Mouse (Mus musculus) limb, embryonic 12.5 days (tissue): ENCODE measurements around the gene Cep135. TPM values are rescaled to one million over a fixed set of nuclear protein-coding genes. Genes with fewer than 3 reads are reported as not detected.

Experiments used
- ATAC-seq: fragments of 200-750 bp; cut with Nextera tagmentation; 2 replicates; pipeline ENCODE4 v1.8.0; 2017; ENCODE audit warnings: low read depth, moderate TSS enrichment; ENCODE audit not compliant: insufficient number of reproducible peaks, insufficient read depth, low FRiP score, low TSS enrichment
- H3K27ac ChIP-seq: fragments of 300-500 bp; sonication (generic); 2 replicates; pipeline ENCODE4 v1.5.1; 2016; ENCODE audit warnings: mild to moderate bottlenecking, moderate library complexity
- H3K27me3 ChIP-seq: fragments of 300-500 bp; sonication (generic); 2 replicates; pipeline ENCODE4 v1.6.1; 2016; ENCODE audit warnings: mild to moderate bottlenecking, moderate library complexity
- H3K36me3 ChIP-seq: fragments of 300-500 bp; sonication (generic); 2 replicates; pipeline ENCODE4 v1.6.1; 2016; ENCODE audit warnings: mild to moderate bottlenecking, moderate library complexity
- H3K4me1 ChIP-seq: fragments of 300-500 bp; sonication (generic); replicated peaks from 2 replicates; pipeline ENCODE4 v1.6.1; 2016
- H3K4me2 ChIP-seq: fragments of 300-500 bp; sonication (generic); 2 replicates; pipeline ENCODE4 v1.6.1; 2016; ENCODE audit warnings: mild to moderate bottlenecking, moderate library complexity
- H3K4me3 ChIP-seq: fragments of 300-500 bp; sonication (generic); replicated peaks from 2 replicates; pipeline ENCODE4 v1.5.1; 2016; ENCODE audit warnings: mild to moderate bottlenecking
- H3K9ac ChIP-seq: fragments of 300-500 bp; sonication (generic); replicated peaks from 2 replicates; pipeline ENCODE4 v1.6.1; 2016; ENCODE audit warnings: mild to moderate bottlenecking, moderate library complexity
- H3K9me3 ChIP-seq: fragments of 300-500 bp; sonication (generic); 2 replicates; pipeline ENCODE4 v1.6.1; 2016; ENCODE audit warnings: mild to moderate bottlenecking, moderate library complexity
- WGBS: fragments of 180-500 bp; shearing (Covaris S2); methylation state at CpG from one replicate; pipeline ENCODE4 v1.1.7; 2016; 5-methylcytosine and 5-hydroxymethylcytosine counted together
- polyA plus RNA-seq: library from polyadenylated mRNA; unstranded; fragments of >200 nt; fragmentation: Nextera tagmentation; extraction: Ambion mirVana; gene quantifications from 2 replicates; pipeline ENCODE4 v1.2.1, GENCODE M21; 2016

The Cep135 gene
- polyA plus RNA-seq, 1 experiment from 2014 or later = 11.4 TPM

DNA sequence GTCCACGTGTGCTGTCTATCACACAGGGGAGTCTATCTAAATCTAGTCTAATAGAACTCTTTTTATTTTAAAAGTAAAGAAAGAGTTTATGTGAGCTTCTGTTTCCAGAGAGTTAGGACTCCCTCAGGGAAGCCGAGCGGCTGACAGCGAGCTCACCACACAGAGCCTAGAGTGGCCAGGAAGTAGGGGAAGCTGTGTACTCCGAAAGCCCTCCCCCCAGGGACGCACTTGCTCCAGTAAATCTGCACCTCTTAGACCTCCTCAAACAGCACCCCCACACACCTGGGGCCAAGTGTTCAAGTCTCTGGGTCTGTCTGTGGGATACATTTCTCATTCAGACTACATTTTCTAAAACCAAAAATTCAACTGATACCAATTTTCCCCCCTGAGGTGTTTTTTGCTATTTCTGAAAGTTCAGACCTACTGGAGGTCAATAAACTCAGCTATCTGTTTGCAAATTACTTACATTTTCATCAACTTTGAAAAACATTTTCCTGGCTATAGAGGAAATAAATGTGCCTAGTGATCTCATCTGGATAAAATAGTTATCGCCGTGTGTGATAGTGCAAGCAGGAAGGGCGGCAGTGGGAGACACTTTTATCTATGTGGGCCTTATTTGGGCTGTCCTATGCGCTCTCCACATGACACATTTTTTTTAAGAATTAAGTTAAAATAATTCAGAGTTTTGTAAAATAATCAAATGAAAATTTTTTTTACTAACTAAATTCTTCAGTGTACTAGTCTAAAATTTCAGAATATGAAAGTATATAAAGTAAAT lies 56.8 kb downstream of the Cep135 start:
- H3K4me2 ChIP-seq = no peak overlapping the region
- no peaks in the 10 kb centered on the region for H3K27me3 ChIP-seq
- 91% methylated on average over 10 of the region's 10 CpGs for WGBS
- no peak overlapping the region for H3K4me3 ChIP-seq
- peaks cover 57% of the 10 kb centered on the region for H3K36me3 ChIP-seq
- no peak for ATAC-seq
- H3K9ac ChIP-seq = no peak overlapping the region
- H3K9me3 ChIP-seq = no peaks in the 10 kb centered on the region
- no peak overlapping the region for H3K27ac ChIP-seq
- no peaks in the 10 kb centered on the region for H3K4me1 ChIP-seq

DNA sequence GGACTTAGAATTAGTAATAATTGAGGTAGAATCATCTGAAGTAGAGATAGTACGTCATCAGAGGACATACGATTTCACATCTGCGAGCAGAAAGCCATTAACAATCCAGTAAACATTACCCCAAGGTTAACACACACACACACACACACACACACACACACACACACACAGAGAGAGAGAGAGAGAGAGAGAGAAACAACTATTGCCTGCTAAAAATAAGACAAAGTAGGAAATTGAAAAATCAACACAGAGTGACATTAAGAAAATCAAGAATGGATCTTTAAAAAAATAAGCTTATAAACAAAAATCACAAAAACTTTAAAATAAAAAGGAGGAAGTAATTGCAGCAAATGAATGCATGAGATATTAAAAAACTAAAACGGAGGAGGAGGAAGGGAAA lies 61.4 kb downstream of the Cep135 start:
- no peak overlapping the region for H3K4me3 ChIP-seq
- no peak overlapping the region for H3K4me2 ChIP-seq
- no peak for ATAC-seq
- H3K36me3 ChIP-seq = peaks cover 16% of the 10 kb centered on the region; the same call in 1 of the 2 replicates
- 78% methylated on average over 4 of the region's 4 CpGs for whole genome bisulfite sequencing
- no peak overlapping the region for H3K27ac ChIP-seq
- H3K27me3 ChIP-seq = no peaks in the 10 kb centered on the region
- no peak overlapping the region for H3K9ac ChIP-seq
- H3K9me3 ChIP-seq = no peaks in the 10 kb centered on the region
- H3K4me1 ChIP-seq = no peaks in the 10 kb centered on the region

DNA sequence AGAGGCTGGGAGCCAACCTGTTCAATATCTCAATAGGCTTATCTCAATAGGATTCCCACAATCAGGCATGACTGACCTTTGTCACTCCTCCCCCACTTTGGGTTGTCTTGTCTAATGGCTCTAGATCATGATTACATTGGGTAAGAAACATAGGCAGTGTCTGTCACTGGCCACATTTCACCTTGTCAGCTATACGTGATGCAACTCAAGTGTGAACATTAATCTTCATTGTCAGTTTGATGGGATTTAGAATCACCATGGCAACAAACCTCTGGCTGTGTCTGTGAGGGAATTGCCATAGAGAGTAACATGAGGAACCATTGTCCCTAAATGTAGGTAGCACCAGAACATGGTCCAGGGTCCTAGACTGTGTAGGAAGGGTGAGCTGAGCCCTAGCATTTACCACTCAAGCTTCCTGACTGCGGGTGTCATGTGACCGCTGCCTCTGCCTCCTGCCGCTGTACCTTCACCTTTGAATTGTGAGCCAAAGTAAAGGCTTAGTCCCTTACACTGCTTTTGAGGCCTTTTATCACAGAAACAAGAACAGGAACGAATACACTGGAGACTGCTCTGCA lies 62.7 kb downstream of the Cep135 start:
- WGBS = 73% methylated on average over 5 of the region's 5 CpGs

DNA sequence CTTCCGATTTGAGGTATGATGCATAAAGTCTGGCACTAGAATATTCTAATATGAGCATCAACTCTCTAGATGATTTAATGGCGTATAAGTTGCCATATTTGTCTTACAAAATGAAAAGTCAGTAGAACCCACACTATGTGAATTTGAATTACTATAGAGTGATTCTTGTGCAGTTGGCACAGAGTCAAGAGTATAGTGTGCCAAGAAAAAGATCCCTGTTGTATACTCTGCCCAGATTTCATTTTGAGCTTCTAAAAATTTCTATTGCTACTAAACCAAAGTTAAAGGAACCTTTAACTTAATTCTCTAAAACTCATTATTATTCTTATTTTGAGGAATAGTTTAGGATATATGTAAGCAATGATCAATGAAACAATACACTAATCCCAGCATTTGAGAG lies 67.7 kb downstream of the Cep135 start, which contains the start of gene C530008M17Rik:
Gene C530008M17Rik, plus strand, starts transcription at position 301 of the 400 bp plus-strand sequence.
- no peak for ATAC-seq
- Histone ChIP-seq H3K27ac (peak within 1 kb of the TSS; percentile 88; the same call in 1 of the 2 replicates), H3K27me3 (0 out of 2 replicates have a peak, but pooled peaks cover 5% of the 10 kb centered on the region), H3K9ac (peak within 1 kb of the TSS; percentile 92), H3K9me3 (no peaks in the 10 kb centered on the region), H3K4me1 (peaks cover 11% of the 10 kb centered on the region), H3K4me3 (peak within 1 kb of the TSS; percentile 72), H3K4me2 (peak within 1 kb of the TSS; percentile 83), H3K36me3 (no peaks in the 10 kb centered on the region)
- 93% methylated on average over 2 of the region's 2 CpGs for WGBS

More for the DNA sequence above, 62.7 kb downstream of the Cep135 start:
- Histone ChIP-seq H3K9ac (no peak overlapping the region), H3K9me3 (no peaks in the 10 kb centered on the region), H3K4me1 (no peaks in the 10 kb centered on the region), H3K27ac (no peak overlapping the region), H3K36me3 (peaks cover 11% of the 10 kb centered on the region; the same call in 1 of the 2 replicates), H3K27me3 (no peaks in the 10 kb centered on the region), H3K4me3 (no peak overlapping the region), H3K4me2 (no peak overlapping the region)
- ATAC-seq = no peak

DNA sequence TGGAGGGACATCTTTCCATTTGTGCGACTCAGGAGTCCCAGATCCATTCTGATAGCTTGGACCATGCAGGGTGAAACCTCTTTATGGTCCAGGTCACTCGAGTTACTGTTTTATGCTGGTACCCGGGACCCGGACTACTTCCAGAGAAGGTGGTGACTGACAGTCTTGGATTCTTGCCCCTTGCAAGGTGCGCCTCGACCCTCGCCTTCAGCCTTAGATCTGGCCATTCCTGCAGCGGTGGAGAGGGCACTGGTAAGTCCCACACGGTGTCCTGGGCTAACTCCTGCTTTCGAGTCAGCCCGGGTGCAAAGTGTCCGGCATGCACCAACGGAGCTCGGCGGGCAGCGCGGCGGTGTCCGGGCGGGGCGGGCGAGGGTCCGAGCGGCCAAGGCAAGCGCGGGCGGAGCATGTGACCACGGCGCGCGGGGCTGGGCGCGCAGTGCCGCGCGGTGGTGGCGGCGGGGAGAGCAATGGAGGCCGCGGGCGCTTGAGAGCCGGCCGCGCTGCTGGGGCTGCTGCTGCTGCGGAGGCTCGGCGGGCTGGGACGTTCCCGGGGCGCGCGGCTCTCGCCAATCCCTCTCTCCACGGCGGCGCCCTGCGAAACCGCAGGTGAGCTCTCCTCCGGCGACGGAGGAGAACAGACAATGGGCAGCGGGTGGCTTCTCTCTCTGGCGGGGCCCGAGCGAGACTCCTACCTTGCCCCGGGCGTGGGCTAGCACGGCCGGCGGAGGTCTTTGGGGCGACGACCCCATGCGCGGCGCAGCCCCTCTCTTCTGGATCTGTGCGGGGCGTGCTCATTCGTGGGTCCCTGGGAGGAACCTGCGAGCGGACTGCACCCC lies 69.0 kb downstream of the Cep135 start:
- Histone ChIP-seq H3K4me2 (peak overlapping the region; percentile 83), H3K9ac (peak overlapping the region; percentile 92), H3K27me3 (0 out of 2 replicates have a peak, but pooled peaks cover 5% of the 10 kb centered on the region), H3K36me3 (no peaks in the 10 kb centered on the region), H3K27ac (peak overlapping the region; percentile 88), H3K4me3 (peak overlapping the region; percentile 72), H3K9me3 (no peaks in the 10 kb centered on the region), H3K4me1 (peaks cover 19% of the 10 kb centered on the region)
- WGBS = 1% methylated on average over 77 of the region's 80 CpGs
- ATAC-seq = peak; percentile 84

DNA sequence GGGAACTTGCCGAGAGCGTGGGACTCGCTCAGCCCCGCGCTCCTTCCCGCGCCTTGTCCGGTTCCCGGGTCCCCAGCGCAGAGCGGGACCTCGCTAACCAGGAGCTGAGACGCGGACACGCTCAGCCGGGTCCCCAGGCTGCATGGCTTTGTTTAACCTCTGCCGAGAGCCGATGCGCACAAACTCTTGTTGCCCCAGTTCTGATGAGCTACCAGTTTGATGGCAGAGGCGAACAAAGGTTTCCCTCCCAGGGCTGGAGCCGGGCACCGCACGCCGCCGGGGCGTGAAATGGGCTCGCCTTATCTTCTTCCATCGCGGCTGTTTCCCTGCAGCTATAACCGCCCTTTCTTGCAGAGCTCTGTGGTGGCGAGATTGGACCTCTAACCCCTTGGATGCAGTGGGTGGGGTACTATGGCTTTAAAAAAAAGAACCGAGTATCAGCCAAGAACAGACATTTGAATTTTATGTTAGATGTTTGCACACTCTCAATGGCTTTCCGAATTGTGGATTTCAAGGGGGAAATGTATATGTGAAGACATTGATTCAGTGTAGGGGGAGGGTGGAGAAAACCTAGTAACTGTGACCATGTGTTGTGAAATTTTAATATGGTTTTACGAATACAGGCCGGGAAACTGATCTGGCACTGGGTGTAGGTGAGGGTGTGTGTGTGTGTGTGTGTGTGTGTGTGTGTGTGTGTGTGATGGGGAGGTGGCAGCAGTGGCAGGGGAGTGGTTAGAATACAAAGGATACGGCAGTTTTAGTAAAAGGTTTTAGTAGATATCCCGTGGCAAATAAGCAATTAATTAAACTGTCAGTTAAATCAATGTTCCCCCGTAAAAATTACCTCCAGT lies 69.8 kb downstream of the Cep135 start:
- Histone ChIP-seq H3K9me3 (no peaks in the 10 kb centered on the region), H3K27me3 (0 out of 2 replicates have a peak, but pooled peaks cover 5% of the 10 kb centered on the region), H3K4me3 (peak overlapping the region; percentile 72), H3K4me1 (peaks cover 19% of the 10 kb centered on the region), H3K9ac (peak overlapping the region; percentile 92), H3K27ac (peak overlapping the region; percentile 88), H3K36me3 (no peaks in the 10 kb centered on the region), H3K4me2 (peak overlapping the region; percentile 83)
- ATAC-seq = peak; percentile 66
- under 1% methylated on average over 38 of the region's 38 CpGs for WGBS

DNA sequence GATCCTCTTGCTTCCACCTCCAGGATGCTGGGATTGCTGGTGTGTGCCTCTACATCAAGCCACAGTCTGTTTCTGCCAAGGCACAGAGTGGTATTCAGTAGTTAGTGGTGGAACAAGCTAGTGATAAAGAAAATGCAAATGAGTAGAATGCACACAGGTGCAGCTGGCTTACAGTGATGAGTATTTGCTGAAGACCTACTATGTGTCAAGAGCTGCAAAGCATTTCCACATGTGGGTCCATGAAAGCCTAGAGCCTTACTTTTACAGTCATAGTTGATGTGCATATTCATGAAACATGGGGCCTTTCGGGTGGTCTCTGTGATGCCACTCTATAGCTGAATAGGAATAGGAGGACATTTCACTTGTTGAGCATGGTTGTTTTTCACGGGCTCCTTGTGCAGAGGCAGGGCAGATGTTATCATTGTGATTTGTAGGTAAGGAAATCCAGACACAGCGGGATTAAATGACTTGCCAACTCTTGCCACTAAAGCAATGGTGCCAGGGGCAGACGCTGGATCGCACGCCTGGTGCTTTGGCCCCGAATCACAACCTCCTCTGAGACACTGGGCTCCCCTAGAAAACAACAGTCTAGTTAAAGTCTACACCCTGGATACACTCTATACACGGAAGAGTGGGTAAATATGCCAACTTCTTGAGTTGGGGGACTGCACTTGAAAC lies 71.6 kb downstream of the Cep135 start:
- Histone ChIP-seq H3K9me3 (no peaks in the 10 kb centered on the region), H3K4me1 (peaks cover 24% of the 10 kb centered on the region), H3K9ac (no peak overlapping the region), H3K4me3 (no peak overlapping the region), H3K27ac (no peak overlapping the region), H3K36me3 (no peaks in the 10 kb centered on the region), H3K4me2 (no peak overlapping the region), H3K27me3 (0 out of 2 replicates have a peak, but pooled peaks cover 5% of the 10 kb centered on the region)
- ATAC-seq = no peak
- 85% methylated on average over 8 of the region's 8 CpGs for WGBS

DNA sequence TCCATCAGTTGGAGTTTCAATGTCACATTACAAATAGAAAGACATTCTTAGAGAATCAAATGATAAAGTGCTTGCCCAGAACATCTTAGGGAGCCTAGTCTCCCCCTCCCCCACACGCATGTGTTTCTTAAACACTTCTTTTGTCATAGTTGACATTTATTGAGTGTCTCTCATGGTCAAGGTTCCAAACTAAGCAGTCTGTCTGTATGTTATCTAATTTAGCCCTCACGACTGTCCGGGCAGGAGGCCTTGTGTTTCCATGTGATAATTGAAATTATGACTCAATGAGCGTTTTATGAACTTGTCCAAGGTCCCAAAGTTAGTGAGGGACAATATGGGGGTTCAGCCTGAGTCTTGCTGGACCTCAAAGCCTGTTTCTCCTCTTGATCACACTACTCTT lies 72.8 kb downstream of the Cep135 start:
- H3K36me3 ChIP-seq = no peaks in the 10 kb centered on the region
- no peak for ATAC-seq
- 64% methylated on average over 4 of the region's 4 CpGs for WGBS
- no peak overlapping the region for H3K27ac ChIP-seq
- H3K9me3 ChIP-seq = no peaks in the 10 kb centered on the region
- 0 out of 2 replicates have a peak, but pooled peaks cover 5% of the 10 kb centered on the region for H3K27me3 ChIP-seq
- H3K4me3 ChIP-seq = no peak overlapping the region
- H3K4me2 ChIP-seq = no peak overlapping the region
- H3K4me1 ChIP-seq = peaks cover 33% of the 10 kb centered on the region
- no peak overlapping the region for H3K9ac ChIP-seq

DNA sequence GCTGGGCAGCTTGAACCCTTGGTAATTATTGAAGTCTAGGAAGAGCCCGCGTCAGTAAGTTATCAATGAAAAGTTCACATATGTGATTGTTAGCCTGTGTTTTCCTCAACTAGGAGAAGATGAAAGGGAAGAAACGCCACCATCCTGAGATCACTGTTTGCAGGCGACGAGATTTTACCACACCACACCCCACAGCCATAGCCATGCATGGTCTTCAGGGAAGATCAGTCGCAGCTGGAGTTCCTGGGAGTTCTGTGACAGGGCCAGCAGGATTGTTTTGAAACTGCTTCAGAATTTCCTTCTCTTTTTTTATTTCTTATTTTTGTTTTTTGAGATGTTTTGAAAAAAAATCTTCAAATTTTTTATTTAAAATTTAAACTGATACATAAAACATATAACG lies 76.4 kb downstream of the Cep135 start:
- Histone ChIP-seq H3K9me3 (no peaks in the 10 kb centered on the region), H3K27me3 (no peaks in the 10 kb centered on the region), H3K4me3 (no peak overlapping the region), H3K36me3 (no peaks in the 10 kb centered on the region), H3K27ac (no peak overlapping the region), H3K9ac (no peak overlapping the region), H3K4me1 (peaks cover 40% of the 10 kb centered on the region), H3K4me2 (no peak overlapping the region)
- 58% methylated on average over 7 of the region's 7 CpGs for WGBS
- no peak for ATAC-seq

DNA sequence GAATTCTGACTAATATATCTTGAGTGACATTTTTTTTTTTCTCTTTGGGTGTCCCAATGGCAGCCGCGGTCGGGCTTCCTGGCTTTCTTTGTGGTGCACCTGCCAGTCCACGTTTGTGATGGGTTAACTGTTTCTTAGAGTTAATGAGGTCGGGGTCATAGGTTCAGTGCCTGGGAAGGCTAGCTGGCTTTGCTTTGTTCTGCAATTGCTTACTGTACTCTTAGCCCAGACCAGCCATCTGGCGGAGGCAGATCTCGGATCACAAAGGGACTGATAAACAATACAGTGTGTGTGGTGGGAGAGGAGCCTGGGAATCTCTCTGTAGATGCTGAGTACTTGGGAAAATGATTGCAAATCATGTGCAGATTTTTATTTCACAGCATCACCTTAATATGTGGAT lies 76.9 kb downstream of the Cep135 start:
- Histone ChIP-seq H3K27me3 (no peaks in the 10 kb centered on the region), H3K9ac (no peak overlapping the region), H3K27ac (no peak overlapping the region), H3K36me3 (no peaks in the 10 kb centered on the region), H3K4me3 (no peak overlapping the region), H3K4me2 (no peak overlapping the region), H3K4me1 (peaks cover 40% of the 10 kb centered on the region), H3K9me3 (no peaks in the 10 kb centered on the region)
- ATAC-seq = no peak
- WGBS = 14% methylated on average over 7 of the region's 7 CpGs
